Mouse (Mus musculus) kidney, postnatal 4 days (tissue): Measurements from ENCODE around the gene Ddit4l.
"Not testable (repeated sequence)": the region's sequence is repeated elsewhere in the genome, so short reads cannot be mapped to it uniquely, and the experiment has no call there.

Experiments used
- DNase-seq, 2 experiments: peaks; one replicate each; pipeline ENCODE4 v3.0.0; 2021; ENCODE audit warnings: mixed read lengths in 2 of 2

The Ddit4l gene

DNA sequence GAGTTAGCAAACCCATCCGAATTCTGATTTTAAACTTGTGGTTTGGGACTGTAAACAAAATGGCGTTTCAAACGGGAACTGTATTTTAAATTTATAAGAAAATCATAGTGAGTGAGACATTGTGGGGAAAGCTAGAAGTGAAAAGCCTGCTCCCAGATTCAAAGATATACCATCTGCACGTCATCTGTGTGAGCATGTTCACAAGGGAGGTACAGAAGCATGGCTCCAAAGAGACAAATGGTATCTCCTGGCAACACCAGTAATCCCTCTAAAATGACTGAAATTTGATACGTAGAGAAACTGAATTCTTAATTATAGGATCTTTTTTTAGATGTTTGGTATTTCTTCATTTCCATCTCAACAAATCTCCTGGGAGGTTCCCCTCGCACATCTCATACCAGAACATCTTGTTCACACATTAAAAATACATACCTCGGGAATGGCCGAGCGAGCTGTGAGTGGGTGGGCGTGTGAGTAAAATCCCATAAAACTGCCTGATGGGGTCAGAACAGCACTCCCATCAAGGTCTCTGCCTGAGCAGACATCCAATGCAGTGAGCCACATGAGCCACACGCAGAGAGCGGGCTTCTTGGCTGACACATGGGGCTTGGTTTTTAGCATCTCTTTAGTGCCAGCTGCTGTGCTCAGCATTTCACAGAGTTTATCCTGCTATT is 26.2 kb downstream of the Ddit4l start:
- no peak for DNase-seq

DNA sequence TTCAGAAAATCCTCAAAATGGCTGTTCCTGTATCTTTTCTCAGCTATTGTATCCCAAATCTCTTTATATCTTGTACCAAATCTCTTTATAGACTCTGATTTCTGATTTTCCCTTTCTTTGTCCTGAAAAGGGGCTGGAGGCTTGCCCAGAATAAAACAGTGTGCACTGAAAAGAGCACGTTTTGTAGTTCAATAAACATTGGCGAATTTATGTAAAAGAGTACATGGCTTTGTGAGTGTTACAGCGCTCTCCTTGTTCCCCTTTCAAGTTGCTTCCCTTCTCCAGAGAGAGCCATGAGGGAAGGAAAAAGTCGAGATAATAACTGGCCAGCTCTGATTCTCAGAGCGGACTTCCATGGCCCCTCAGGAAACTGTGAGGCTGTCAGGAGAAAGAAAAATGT is 27.7 kb downstream of the Ddit4l start:
- no peak for DNase-seq

DNA sequence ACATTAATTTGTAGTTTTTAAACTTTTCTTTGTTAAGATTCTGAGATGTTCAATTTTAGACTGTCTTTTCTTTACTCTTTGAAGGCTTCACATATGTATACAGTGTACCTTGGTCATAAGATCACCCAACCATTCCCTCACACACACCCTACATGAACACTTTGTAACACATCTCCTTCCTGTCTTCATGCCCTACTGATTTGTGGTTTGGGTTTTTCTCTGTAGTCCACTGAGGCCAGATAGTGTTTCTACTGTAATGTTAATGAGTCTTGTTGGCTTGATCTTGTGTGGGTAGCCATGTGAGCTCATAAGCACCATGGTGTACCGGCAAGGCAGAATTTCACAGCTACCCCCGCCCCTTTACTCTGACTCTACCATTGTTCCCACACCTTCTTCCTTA is 31.4 kb downstream of the Ddit4l start:
- no peak for DNase-seq

DNA sequence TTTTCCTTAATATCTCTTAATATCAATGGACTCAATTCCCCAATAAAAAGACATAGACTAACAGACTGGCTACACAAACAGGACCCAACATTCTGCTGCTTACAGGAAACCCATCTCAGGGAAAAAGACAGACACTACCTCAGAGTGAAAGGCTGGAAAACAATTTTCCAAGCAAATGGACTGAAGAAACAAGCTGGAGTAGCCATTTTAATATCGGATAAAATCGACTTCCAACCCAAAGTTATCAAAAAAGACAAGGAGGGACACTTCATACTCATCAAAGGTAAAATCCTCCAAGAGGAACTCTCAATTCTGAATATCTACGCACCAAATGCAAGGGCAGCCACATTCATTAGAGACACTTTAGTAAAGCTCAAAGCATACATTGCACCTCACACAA is 49.8 kb downstream of the Ddit4l start, which contains the start of gene Gm21962:
Gene Gm21962 (plus strand): TSS at position 301 of the 400 bp plus-strand sequence.
- DNase-seq, result not testable (repeated sequence)
